Mouse (Mus musculus): ENCODE data around the gene Creg1. TPM values are rescaled to one million over a fixed set of nuclear protein-coding genes. Genes with fewer than 3 reads are reported as not detected.

The Creg1 gene
- polyA plus RNA-seq, 1 experiment, result 89.4 TPM

GRCm38 (mm10) chr1:165724219-165725033 is 39.1 kb upstream of the Creg1 start:
- Histone ChIP-seq H3K36me3 (ENCODE audit: control insufficient read depth, insufficient read depth, low read length) (no peaks in the 10 kb centered on the region), H3K27me3 (ENCODE audit: control insufficient read depth, insufficient read depth, low read length) (no peaks in the 10 kb centered on the region), H3K27ac (ENCODE audit: insufficient read depth, low read length) (no peak overlapping the region), H3K4me1 (ENCODE audit: control insufficient read depth, insufficient read depth, insufficient read length) (peaks cover 11% of the 10 kb centered on the region; the same call in 1 of the 2 replicates), H3K4me3 (ENCODE audit: extremely low read depth, insufficient read depth, insufficient read length) (no peak overlapping the region)
- WGBS, result 36% methylated on average over 11 of the region's 11 CpGs
- DNase-seq (ENCODE audit: low read depth in 1 of 2, low spot score in 2 of 2), result no peak
- TF ChIP-seq POLR2A (IDR thresholded peaks at IDR 0.05; ENCODE audit: low read depth, low read length) (no peak), CTCF (IDR thresholded peaks at IDR 0.05; ENCODE audit: extremely low read depth, insufficient read depth, insufficient read length, insufficient replicate concordance) (no peak)

GRCm38 (mm10) chr1:165725039-165725644 is 38.4 kb upstream of the Creg1 start:
- Histone ChIP-seq H3K4me3 (ENCODE audit: extremely low read depth, insufficient read depth, insufficient read length) (no peak overlapping the region), H3K27me3 (ENCODE audit: control insufficient read depth, insufficient read depth, low read length) (no peaks in the 10 kb centered on the region), H3K4me1 (ENCODE audit: control insufficient read depth, insufficient read depth, insufficient read length) (peaks cover 11% of the 10 kb centered on the region; the same call in 1 of the 2 replicates), H3K36me3 (ENCODE audit: control insufficient read depth, insufficient read depth, low read length) (no peaks in the 10 kb centered on the region), H3K27ac (ENCODE audit: insufficient read depth, low read length) (no peak overlapping the region)
- WGBS, result 71% methylated on average over 4 of the region's 4 CpGs
- DNase-seq (ENCODE audit: low read depth in 1 of 2, low spot score in 2 of 2), result no peak
- TF ChIP-seq POLR2A (IDR thresholded peaks at IDR 0.05; ENCODE audit: low read depth, low read length), result no peak
- TF ChIP-seq CTCF (IDR thresholded peaks at IDR 0.05; ENCODE audit: extremely low read depth, insufficient read depth, insufficient read length, insufficient replicate concordance), result no peak

- no peak for DNase-seq (ENCODE audit: low read depth in 1 of 2, low spot score in 2 of 2)
- H3K4me3 ChIP-seq (ENCODE audit: extremely low read depth, insufficient read depth, insufficient read length), result no peak overlapping the region
- no peak for TF ChIP-seq CTCF (IDR thresholded peaks at IDR 0.05; ENCODE audit: extremely low read depth, insufficient read depth, insufficient read length, insufficient replicate concordance)
- no peak for TF ChIP-seq POLR2A (IDR thresholded peaks at IDR 0.05; ENCODE audit: low read depth, low read length)
- WGBS, result 81% methylated on average over 1 of the region's 1 CpGs
- H3K27me3 ChIP-seq (ENCODE audit: control insufficient read depth, insufficient read depth, low read length), result no peaks in the 10 kb centered on the region
- H3K4me1 ChIP-seq (ENCODE audit: control insufficient read depth, insufficient read depth, insufficient read length), result peaks cover 18% of the 10 kb centered on the region; the same call in 1 of the 2 replicates
- H3K36me3 ChIP-seq (ENCODE audit: control insufficient read depth, insufficient read depth, low read length), result no peaks in the 10 kb centered on the region
- no peak overlapping the region for H3K27ac ChIP-seq (ENCODE audit: insufficient read depth, low read length)
Measured at GRCm38 (mm10) chr1:165726986-165727385, 36.6 kb upstream of the Creg1 start.

DNA sequence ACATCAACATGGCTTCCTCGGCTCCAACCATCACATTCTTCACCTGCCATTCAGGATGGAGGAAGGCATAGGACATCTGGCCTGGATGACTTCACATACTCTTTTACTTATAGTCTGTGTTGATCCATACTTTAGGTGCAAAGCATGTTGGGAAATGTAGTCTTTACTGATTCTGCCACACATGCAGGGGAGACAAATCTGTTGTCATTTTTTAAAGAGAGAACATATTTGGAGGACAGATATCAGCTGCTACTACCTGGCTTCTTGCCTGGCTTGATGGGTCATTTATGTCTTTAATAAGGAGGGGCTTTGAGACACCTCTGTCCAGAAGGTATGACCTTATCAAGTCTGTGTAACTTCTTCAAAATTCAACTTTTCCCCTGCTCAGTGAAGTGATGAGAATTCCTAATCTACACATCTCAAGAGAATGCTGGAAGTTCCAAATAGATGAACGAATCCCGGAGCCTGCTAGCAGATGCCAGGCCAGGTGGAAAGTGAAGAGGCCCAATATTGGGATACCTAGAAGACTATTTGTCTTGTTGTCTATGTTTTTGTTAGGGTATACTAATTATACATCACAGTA is 35.4 kb upstream of the Creg1 start:
- H3K4me1 ChIP-seq (ENCODE audit: control insufficient read depth, insufficient read depth, insufficient read length), result peaks cover 18% of the 10 kb centered on the region; the same call in 1 of the 2 replicates
- H3K36me3 ChIP-seq (ENCODE audit: control insufficient read depth, insufficient read depth, low read length), result no peaks in the 10 kb centered on the region
- WGBS, result 93% methylated on average over 3 of the region's 3 CpGs
- H3K27ac ChIP-seq (ENCODE audit: insufficient read depth, low read length), result no peak overlapping the region
- DNase-seq (ENCODE audit: low read depth in 1 of 2, low spot score in 2 of 2), result no peak
- TF ChIP-seq CTCF (IDR thresholded peaks at IDR 0.05; ENCODE audit: extremely low read depth, insufficient read depth, insufficient read length, insufficient replicate concordance) (no peak), POLR2A (IDR thresholded peaks at IDR 0.05; ENCODE audit: low read depth, low read length) (no peak)
- no peaks in the 10 kb centered on the region for H3K27me3 ChIP-seq (ENCODE audit: control insufficient read depth, insufficient read depth, low read length)
- H3K4me3 ChIP-seq (ENCODE audit: extremely low read depth, insufficient read depth, insufficient read length), result no peak overlapping the region

DNA sequence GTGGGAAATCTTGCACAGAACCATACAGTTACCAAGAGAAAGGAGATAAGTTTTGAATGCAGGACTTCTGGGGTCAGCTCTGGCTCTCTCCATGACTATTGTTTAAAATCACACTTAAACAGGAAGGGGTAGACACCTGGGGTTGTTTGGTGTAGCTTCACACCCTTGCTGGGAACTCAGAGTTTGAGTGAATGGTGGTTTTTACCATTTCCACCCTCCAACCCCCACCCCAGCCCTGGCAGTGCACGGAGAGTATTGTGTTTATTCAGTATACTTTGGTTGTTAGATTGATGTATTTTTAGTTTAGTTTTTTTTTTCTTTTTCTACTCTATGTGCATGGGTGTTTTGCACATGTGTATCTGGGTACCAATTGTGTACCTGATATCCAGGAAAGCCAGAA is 33.4 kb upstream of the Creg1 start:
- no peak for TF ChIP-seq CTCF (IDR thresholded peaks at IDR 0.05; ENCODE audit: extremely low read depth, insufficient read depth, insufficient read length, insufficient replicate concordance)
- TF ChIP-seq POLR2A (IDR thresholded peaks at IDR 0.05; ENCODE audit: low read depth, low read length), result no peak
- Histone ChIP-seq H3K27ac (ENCODE audit: insufficient read depth, low read length) (no peak overlapping the region), H3K27me3 (ENCODE audit: control insufficient read depth, insufficient read depth, low read length) (no peaks in the 10 kb centered on the region), H3K36me3 (ENCODE audit: control insufficient read depth, insufficient read depth, low read length) (no peaks in the 10 kb centered on the region), H3K4me3 (ENCODE audit: extremely low read depth, insufficient read depth, insufficient read length) (no peak overlapping the region), H3K4me1 (ENCODE audit: control insufficient read depth, insufficient read depth, insufficient read length) (peaks cover 8% of the 10 kb centered on the region; the same call in 1 of the 2 replicates)
- no peak for DNase-seq (ENCODE audit: low read depth in 1 of 2, low spot score in 2 of 2)
- WGBS, result 9% methylated on average over 1 of the region's 1 CpGs

DNA sequence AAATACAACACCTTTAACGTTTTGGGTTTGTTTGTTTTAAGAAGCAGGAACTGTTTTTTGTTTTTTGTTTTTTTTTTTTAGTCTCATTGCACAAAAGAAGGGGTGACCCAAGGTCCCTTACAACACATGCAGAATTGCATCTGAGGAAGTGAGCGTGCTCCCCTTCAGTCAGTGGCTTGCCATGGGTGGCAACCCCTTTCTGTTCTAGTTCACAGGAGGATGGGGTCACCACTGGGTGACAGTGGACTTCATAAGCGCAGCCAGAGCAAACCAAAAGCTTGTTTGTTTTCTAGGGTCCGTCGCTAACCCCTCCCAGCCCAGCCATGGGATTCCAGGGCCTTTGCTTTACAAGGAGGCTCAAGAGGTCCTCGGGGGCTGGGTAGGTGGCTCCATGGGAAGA is 32.0 kb upstream of the Creg1 start:
- no peak for DNase-seq (ENCODE audit: low read depth in 1 of 2, low spot score in 2 of 2)
- WGBS, result 86% methylated on average over 6 of the region's 6 CpGs
- Histone ChIP-seq H3K27ac (ENCODE audit: insufficient read depth, low read length) (no peak overlapping the region), H3K36me3 (ENCODE audit: control insufficient read depth, insufficient read depth, low read length) (no peaks in the 10 kb centered on the region), H3K4me1 (ENCODE audit: control insufficient read depth, insufficient read depth, insufficient read length) (peaks cover 9% of the 10 kb centered on the region; the same call in 1 of the 2 replicates), H3K27me3 (ENCODE audit: control insufficient read depth, insufficient read depth, low read length) (no peaks in the 10 kb centered on the region), H3K4me3 (ENCODE audit: extremely low read depth, insufficient read depth, insufficient read length) (no peak overlapping the region)
- TF ChIP-seq CTCF (IDR thresholded peaks at IDR 0.05; ENCODE audit: extremely low read depth, insufficient read depth, insufficient read length, insufficient replicate concordance), result no peak
- TF ChIP-seq POLR2A (IDR thresholded peaks at IDR 0.05; ENCODE audit: low read depth, low read length), result no peak

All from spleen, adult 2 months (tissue).